Mouse (Mus musculus) skeletal muscle tissue, adult 2 months (tissue): Measurements from ENCODE around the gene Wbp4.
"Not testable (repeated sequence)": the region's sequence is repeated elsewhere in the genome, so short reads cannot be mapped to it uniquely, and the experiment has no call there.

Experiments
- DNase-seq: peaks from one replicate; pipeline ENCODE4 v3.0.0-alpha.2; 2012; ENCODE audit warnings: low read depth, low spot score

Gene Wbp4

DNA sequence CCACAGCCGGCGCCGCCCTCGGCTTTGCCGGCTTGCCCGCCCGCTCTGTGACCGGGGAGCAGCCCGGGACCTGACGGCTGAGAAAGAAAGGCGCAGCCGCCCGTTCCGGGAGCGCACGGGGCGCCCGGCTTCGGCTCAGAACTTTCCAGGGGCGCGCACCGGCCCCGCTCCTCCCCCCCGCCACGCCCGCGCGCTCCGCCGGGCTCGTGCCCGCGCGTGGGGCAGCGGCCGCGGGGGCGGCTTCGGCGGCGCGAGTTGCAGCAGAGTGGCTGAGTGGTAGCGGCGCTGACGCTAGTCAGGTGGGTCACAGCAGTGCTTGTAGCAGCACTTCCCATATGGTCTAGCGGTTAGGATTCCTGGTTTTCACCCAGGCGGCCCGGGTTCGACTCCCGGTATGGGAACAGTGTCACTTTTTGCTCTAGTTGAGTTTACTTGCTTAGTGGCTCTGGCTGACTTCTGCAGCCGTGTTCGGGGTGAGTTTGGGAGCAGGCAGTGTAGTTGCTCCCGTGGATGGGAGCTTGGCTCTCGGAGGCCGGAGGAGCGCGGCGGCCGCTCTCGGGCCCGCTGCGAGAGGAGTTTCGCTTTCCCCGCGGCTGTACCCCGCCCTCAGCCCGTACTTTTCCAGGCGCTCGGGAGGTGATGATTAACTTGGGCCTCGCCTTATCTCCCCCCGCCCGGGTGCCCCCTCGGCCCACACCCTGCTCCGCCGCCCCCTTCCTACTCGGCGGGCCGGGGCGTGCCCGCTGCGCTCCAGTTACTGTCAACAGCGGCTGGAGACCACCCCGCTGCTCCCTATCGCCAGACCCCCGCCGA is at the start of gene Wbp4:
Gene Wbp4, minus strand, starts transcription at position 182 of the 813 bp plus-strand sequence.
- DNase-seq, result peak; percentile 93

DNA sequence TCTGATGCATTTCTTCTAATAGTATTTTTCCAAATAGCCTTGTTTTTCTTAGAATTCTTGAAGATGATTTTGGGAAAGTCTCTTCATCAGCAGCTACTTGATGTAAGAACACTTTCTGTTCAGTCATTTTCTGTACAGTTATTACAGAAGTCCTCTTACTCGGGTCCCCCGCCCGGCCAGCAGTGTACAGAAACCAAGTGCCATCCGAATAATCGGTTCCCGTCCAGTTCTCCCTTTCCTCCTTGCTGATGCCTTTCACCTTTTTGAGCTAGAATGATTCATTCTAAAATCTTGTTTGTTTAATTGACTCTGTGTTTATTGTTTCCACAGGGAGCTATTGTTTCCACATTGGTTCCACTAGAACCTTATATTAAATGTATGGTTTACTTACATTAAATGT is 49.4 kb upstream of the Wbp4 start:
- DNase-seq, result no peak

DNA sequence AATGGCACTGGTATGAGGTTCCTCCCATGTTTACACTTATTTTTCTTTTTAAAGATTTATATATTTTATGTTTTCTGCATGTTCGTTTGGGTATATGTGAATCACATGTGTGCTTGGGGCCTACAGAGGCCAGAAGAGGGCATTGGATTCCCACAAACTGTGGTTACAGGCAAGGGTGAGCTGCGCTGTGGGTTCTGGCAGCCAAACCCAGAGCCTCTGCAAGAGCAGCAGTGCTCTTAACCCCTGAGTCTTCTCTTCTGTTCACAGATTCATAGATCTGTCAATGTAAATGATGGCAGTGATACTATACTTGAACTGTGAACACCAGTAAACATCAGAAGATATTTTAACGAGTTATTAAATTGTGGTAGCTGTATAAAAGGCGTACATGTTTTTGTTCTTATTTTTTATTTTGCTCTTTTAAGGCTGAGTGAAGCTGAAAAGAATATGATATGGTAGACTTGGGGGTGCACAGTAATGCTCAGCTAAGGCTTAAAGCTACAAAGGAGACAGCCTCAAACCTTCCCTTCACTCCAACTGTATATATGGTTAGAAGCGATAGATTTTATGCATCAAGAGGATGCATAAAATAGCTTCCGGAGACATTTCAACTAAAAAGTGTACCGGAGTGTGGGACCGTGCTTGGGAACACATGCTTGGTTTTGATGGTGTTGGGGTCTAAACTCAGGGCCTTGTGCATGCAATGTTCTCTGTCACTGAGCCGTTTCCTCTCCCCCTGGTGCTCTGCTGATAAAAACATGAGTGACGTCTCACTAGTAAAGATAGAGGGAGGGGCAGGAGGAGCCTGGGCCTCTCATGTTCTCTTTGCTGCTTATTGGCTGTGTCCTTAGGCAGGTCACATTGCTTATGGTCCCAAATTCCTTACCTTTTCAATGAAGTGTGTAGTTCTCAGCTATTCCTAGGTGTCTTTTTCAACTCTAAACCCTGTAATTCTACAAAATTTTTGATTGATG is 48.5 kb upstream of the Wbp4 start:
- no peak for DNase-seq

DNA sequence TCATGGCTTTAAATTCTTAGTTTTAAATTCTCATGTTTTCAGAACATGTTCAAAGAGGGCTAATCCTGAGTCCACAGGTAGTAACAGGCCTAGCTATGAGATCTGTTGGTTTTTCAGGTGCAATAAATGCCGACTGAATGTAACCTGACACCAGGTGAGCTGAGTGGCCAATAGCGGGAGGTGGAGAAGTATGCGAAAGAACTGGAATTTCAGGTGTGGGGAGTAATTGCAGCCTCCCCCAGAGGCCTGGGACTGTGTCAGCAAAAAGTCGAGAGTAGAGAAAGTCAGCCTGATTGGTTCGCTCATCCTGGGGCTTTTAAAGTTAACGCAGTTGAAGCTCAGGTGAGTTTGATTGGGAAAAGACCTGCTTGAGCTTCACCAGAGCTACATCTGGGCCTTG is 46.4 kb upstream of the Wbp4 start:
- no peak for DNase-seq

DNA sequence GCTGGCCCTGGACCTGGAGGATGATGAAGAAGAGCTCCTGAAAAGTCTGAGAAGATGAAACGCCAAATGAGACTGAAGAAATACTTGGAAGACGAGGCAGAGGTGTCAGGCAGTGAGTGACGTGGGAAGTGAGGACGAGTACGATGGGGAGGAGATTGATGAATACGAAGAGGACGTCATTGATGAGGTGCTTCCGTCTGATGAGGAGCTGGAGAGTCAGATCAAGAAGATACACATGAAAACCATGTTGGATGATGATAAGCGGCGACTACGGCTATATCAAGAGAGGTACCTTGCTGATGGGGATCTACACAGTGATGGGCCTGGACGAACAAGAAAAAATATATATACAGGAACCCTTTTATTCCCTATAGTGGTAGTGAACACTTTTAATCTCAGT is 44.8 kb upstream of the Wbp4 start:
- not testable (repeated sequence) for DNase-seq

DNA sequence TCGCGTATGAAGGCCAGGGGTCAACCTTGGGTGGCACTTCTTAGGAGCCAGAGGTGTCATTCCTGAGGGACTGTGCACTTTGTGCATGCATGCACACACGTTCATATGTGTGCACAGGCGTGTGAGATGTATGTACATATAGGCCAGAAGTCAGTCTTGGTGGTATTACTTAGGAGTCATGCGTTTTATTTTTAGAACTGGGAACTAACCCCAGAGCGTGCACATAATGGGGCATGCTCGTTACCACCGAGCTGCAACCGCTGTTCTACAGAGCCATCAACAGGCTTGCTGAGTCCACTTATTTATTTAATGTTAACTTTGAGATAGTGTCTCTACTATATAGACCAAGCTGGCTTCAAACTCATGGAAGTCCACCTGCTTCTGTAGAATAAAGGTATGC is 41.1 kb upstream of the Wbp4 start:
- no peak for DNase-seq

DNA sequence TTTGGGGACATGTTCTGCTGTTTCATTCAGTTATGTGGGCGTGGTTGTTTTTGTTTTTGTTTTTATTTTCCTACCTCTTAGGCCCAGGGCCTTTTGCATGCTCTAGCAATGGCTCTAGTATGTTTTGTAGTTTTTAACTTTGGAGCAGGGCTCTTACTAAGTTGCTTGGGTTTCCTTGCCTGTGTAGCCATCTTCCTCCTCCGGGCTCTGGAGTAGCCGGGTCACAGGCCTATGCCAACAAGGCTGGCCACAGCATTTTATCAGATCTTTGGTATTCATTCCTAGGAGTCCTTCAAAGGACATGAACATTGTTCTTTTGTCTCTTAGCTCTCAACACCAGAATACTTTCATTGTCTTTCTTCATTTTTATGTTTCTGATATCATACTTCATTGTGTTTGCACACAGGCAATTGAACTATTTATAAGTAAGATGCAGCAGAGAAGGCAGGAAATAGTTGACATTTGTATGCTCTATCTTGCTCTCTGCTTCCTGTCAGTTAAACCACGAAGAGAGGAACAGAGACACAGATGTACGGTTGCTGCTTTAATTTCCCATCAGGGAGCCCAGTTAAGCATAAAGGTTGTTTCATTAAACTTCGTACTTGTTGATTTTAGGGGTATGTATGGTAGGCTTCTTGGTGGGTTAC is 40.3 kb upstream of the Wbp4 start:
- no peak for DNase-seq

DNA sequence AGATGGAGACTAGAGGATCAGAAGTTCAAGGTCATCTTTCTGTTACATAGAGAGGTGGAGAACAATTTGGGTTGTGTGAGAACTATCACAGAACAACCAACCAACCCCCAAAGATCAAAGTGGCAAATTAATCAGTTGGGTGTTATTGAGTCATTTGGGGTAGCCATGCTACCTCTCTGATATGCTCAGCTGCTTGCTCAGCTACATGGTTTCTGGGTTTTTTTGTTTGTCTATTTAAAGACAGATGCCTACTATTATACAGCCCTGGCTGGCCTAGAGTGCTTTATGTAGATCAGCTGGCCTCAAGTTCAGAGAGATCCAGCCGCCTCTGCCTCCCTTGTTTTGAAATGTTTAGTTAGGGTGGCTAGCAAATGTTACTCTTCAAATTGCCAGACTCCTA is 39.7 kb upstream of the Wbp4 start:
- no peak for DNase-seq

DNA sequence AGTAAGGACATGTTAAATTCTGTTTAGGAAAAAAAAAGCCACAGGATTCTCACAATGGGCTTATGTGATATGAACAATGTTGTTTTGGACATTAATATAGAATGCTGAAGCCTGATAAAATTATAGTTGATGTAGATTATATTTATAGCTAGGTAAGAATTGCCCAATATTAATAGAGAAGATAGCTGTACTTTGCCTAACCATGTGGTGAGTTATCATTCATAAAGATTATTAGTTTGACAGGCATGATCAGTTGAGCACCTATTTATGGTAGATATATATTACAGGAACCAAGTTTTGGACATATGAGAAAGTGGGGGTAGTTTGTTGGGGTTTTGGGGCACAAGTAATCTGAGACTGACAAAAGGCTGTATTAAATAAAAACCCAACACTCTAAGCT is 39.3 kb upstream of the Wbp4 start:
- DNase-seq, result no peak

DNA sequence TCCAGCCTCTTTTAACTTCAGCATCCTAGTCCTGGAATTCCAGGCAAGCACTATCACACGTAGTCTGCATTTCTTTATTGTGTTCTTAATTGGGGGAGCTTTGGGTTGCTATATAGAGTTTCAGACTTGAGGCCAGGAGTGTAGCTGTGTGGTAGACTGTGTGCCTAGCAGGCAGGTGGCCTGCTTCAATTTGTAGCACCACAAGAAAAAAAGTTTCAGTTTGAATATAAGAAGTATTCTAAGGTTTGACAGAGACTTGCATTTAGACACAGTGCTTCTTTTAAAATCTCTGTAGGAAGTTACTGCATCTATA is 38.3 kb upstream of the Wbp4 start:
- no peak for DNase-seq

DNA sequence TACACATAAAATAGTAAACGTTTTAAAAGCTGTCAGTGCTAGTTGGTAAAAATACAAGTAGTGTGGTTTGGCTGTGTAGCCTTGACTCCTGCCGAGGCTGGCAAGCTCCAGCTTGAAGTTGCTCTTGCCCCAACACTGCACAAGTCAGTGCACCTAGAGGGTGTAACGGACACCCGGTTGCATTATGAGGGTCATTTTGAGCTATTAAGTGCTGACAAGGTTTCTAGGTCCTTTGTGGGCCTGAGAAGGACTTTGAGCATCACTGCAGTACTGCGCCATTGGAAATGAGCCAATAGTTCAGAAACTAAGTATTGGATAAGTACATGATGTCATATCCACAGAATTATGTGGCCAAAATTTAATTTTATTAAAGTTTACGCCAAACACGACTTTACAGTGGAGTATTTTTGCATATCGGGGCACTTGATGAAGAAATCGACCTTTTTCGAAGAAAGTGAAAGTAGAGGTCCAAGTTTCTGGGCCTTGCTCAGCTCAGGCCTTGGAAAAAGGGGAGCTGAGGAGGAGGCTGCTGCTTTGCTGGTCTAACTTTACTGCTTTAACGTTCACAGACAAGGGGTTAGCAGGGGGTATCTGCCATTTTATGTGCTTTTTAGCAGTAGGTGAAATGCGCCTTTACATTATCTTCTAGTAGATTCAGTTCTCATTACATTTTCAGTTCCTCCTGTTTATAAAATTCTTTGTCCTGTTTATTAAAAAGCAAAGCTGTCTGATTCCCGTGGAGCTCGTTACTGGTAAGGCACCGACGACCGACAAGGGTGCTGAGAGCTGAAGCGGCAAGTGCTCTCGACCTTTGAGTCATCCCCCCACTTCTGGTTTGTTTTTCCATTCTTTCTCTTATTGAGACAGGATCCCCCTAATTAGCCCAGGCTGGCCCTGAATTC is 37.7 kb upstream of the Wbp4 start:
- no peak for DNase-seq

DNA sequence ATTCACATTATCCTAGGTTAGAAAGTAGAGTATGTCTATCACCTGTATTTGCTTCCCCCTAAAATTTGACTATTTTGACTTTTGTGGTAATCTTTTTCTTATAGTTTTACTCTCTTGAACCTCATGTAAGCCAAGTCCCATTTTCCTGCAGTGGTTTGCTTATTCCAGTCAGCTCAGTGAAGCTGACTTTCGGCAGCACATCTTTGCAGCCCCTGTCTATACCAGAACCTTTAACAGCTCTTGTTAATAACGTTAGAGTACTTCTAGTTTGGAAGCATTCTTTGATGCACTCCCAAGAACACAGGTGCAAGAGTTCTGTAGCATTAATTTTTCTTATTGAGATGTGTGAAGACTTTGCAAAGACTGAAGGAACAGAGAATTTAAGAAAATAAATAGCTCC is 36.8 kb upstream of the Wbp4 start:
- no peak for DNase-seq

DNA sequence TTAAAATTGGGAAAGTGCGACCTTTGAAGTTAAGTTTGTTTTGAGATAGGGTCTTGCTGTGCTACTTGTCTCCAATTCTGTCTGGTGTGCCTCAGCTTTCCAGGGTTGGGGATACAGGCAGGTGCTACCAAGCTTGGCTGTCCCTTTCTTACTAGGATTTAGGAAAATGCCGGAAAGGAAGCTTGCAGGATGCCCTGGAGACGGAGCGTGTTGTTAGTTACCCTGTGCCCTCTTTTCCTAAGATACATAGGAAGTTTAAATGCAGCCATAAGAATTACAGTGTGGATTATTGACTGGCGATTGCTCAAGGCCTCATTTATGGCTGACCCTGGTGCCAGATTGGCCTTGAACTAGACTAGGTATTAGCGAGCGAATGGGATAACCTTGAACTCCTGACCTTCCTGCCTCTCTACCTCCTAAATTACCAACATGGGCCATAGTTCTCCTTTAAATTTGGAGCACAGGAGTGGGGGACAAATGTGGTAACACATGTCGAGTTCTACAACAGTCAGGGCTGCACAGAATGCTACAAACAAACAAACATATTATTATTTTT is 35.9 kb upstream of the Wbp4 start:
- no peak for DNase-seq

DNA sequence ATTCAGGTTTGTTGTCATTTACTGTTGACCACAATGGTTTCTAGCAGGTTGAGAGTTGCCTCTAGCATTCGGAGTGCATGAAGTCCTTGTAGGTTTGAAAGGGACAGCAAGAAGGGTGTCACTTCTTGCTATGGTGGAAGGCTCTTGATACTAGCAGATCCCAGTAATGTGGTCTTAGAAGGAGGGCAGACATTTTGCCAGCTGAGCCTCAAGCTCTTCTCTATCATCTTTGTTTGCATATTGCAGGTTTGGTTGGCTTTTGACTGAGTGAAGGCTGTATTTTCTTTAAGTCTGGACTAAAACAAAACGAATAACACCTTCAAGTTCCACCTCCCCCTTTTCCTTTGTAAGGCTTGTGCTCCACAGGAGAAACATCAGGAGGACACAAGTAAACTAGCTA is 35.4 kb upstream of the Wbp4 start:
- DNase-seq, result no peak

DNA sequence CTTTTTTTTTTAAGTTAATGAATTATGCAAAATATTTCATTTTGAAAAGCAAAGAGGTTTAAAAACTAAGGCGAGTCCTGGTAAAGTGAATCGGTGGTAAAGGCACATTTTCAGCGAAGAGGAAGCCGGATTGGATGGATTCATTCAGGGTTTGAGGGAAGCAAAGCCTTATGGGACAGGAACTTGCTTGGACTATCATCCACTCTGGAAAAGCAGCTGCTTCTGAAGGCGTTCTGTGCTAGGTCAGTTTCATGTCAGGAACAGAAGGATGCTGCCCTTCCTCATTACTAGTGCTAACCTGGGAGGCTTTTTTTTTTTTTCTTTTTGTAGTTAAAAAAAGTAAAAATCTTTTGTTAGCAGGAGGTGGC is 34.9 kb upstream of the Wbp4 start:
- DNase-seq, result no peak

DNA sequence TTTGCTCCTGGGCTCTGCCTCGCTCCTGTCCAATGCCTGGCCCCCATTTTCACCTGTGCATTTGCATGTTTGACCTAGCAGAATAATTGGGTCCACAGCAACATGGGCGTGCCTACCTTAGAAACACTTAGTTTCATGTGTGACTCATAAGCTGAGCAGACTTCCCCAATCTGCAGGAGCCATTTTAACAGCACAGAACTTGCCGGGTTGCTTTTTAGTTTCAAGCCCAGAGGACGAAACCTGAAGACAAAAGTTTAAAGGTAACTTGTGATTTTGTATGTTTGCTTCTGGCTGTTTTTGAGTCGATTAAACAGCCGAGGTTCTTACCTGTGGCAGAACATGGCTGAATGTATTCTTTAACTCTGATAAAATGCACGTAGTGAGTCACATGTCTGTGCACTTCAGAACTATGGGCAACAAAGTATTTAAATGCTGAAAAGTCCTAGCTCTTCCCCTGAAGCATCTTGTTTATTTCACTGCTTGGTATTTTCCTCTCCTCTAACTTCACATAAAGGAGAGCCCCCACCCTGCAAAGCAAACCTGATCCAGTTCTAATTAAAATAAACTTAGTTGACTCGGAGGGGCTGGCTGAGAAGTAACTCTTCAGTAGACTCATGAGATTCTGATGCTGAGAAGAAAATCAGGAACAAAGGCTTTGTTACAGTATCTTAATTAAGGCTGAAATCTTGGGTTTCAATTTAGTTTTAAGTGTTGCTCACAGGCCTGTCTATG is 34.4 kb upstream of the Wbp4 start:
- DNase-seq, result no peak

DNA sequence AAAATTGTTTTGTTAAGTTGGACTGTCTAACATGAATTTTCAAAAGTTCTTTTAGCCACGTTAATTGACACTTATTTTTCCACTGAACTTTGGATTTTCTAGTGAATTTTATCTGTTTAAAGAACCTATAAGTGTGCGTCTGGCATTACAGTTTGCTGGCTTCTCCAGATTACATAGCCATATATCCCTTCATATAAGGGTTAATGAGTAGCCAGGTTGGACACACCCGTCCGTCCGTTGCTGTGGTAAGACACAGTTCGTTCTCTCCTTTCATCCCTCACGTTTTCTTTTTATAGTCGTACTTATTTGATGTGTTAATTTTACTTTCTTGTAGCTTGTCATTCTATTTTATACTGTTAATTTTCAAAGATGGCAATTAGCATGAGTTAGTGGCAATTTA is 33.8 kb upstream of the Wbp4 start:
- no peak for DNase-seq

DNA sequence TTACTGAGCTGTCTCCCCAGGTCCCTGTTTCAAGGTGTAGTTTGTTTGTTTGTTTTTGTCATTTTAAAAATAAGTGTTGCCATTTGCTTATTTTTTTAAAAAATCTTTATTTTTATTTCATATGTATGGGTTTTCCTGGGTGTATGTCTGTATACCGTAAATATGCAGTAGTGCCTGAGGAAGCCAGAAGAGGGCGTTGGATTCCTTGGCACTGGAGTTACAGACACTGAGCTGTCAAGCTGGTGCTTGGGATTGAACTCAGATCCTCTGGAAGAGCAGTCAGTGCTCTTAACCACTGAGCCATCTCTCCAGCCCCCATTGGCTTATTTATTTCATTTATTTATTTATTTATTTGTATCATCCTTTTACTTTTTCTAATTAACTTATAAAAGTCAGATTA is 32.6 kb upstream of the Wbp4 start:
- no peak for DNase-seq

DNA sequence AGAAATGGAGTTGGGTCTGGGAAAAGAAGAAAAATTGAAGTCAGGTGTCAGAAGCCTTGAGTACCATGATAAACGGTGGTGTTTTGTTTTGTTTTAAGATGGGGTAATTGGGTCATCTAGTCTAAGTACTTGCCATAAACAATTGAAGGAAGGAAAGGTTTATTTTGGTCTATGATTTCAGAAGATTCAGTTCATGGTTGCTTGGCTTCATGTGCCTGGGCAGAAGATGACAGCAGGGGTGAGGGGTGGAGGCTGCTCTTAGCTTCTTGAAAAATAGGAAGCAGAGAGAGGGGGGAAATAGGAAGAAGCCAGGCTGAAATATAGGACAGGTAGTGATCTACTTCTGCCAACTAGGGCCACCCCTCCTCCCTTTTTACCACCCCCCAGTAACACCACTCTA is 30.2 kb upstream of the Wbp4 start:
- DNase-seq, result no peak

DNA sequence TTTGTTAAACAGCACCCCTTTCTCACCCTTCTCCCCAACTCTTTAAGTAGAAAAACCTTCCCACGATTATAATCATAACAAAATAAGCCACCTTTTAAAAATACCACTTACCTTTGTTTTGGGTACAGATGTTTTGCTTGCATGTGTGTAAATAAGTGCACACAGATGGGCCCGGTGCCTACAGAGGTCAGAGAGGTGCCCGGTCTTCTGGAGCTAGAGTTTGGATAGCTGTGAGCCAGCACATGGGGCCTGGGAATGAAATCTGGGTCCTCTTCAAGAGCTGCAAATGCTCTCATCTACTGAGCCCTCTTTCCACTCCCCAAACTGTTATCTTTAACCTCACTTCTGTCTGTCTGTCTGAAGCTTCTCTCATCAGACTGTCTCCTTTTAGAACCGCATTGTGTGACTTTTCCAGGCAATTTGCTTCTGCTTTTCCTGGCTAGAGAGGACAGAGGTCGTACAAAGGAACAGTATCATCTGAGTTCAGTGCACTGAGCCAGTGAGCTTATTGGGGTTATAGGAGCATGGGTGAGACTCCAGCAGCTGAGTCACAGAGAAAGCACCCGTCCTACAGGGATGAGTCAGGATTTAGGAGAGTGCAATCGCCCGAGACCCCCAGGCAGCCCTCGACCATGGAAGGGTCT is 27.5 kb upstream of the Wbp4 start:
- no peak for DNase-seq
